Mouse (Mus musculus) lung, adult 2 months (tissue): ENCODE measurements around the gene BC005624. TPM values are rescaled to one million over a fixed set of nuclear protein-coding genes. Genes with fewer than 3 reads are reported as not detected.
A peak's percentile ranks its signal among the peaks of the same experiment; 100 is the strongest.

ENCODE experiments used
- DNase-seq: peaks from one replicate; pipeline ENCODE4 v3.0.0; 2022
- H3K4me1 ChIP-seq: fragments of 200-500 bp; 2 replicates; pipeline ENCODE4 v1.6.1; 2011; ENCODE audit warnings: low read length; ENCODE audit not compliant: control insufficient read depth, insufficient read depth
- H3K4me3 ChIP-seq: fragments of 200-500 bp; replicated peaks from 2 replicates; pipeline ENCODE3; 2011; ENCODE audit warnings: low read depth, mild to moderate bottlenecking, control low read depth, low read length; ENCODE audit errors: extremely low read depth
- CTCF ChIP-seq: fragments of 200-500 bp; IDR thresholded peaks from 2 replicates; pipeline ENCODE4 v1.5.1; 2011; ENCODE audit warnings: mild to moderate bottlenecking, low read length, control low read depth; ENCODE audit not compliant: insufficient read depth
- POLR2A ChIP-seq: fragments of 200-500 bp; IDR thresholded peaks from 2 replicates; pipeline ENCODE4 v1.6.1; 2011; ENCODE audit warnings: low read depth, mild to moderate bottlenecking, control low read depth, low read length, borderline replicate concordance; ENCODE audit errors: extremely low read depth
- WGBS: fragments of 180-500 bp; shearing (Covaris S2); methylation state at CpG from one replicate; pipeline ENCODE4 v1.1.7; 2018; 5-methylcytosine and 5-hydroxymethylcytosine counted together
- polyA plus RNA-seq: library from polyadenylated mRNA; depleted of rRNA; stranded (reverse); fragments of >200 nt; gene quantifications from 2 replicates; pipeline ENCODE4 v1.2.3, GENCODE M21; 2012; rRNA removed

Gene BC005624
- 19.7 and 33.2 TPM in 2 replicates for polyA plus RNA-seq

DNA sequence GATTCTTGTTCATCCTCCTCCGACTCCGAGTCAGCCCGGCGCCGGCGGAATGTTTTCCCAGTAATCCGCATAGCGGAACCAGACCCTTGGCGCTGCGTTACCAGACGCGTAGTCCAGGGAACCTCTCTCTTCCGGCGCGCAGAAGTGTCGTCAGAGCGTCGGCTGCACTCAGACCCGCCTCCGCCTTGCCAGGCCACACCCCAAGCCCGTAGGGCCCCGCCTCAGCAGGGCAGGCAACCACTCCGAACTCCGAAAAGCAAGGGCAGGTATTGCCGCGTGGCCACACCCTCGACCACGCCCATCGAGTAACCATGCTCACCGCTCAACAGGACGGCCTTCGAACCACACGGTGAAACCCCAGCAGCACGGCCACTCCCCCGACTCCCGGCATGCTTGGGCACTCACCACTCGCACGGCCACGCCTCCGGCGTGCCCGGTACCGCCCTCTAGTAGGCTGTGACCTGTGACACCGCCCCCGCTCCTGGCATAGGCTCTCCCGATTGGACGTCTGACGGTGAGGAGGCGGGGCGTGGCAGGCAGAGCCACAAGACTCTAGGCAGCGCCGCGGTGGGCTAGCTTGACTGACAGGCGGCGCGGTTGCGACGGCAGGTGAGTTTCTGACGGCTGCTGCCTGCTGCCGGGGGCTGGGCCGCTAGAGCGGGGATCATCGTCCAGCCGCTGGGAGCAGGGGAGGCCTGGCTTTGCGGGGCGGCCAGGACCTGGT is at the start of gene BC005624, which contains the start of gene Usp20:
BC005624 (minus strand) TSS at position 412 of the 724 bp plus-strand sequence.
Usp20 (plus strand) TSS at position 490 of the 724 bp plus-strand sequence.
- Histone ChIP-seq H3K4me3 (peak within 1 kb of the TSS; percentile 87), H3K4me1 (peaks cover 7% of the 10 kb centered on the region)
- under 1% methylated on average over 66 of the region's 66 CpGs for WGBS
- TF ChIP-seq POLR2A (peak; percentile 85; the same call in 1 of the 2 replicates), CTCF (no peak)
- peak; percentile 98 for DNase-seq

DNA sequence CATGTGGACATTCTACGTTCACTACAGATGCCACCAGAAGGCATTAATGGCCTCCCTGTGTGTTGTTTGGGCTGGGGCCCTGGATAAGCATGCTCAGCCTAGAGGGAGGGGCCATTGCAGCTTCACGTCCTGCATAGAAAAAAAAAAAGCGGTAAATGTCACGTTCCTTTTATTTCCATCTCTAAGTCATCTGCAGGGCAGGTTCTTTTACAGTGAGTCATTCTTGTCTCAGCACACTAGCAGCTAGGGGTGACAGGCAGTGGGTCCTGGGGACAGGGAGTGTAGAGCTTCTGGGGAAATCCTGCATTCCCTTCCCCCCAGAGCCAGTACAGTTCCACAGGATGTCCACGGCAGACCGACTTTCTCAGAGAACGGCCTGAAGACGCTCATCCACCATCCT is 44.6 kb upstream of the BC005624 start:
- WGBS: 53% methylated on average over 8 of the region's 8 CpGs
- TF ChIP-seq POLR2A (no peak), CTCF (no peak)
- Histone ChIP-seq H3K4me3 (no peak overlapping the region), H3K4me1 (no peaks in the 10 kb centered on the region)
- DNase-seq: no peak

DNA sequence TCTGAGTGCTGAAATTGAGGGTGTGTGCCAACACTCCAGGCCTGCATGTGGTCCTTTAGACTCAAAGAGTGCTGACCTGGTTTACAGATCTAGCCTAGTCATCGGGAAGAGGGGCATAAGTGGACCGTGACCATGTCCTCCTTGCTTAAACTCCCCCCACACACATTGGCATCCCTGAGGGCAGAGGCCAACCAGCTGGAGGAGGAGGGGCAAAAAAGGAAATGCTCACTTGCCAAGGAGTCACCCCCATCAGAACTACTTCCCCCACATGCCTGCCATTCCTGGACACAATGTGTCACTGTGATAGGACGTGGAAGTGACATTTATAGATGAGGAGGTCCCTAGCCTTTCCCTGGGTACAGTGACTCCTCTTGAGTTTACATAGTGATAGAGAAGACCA is 43.5 kb upstream of the BC005624 start:
- H3K4me1 ChIP-seq: no peaks in the 10 kb centered on the region
- no peak for DNase-seq
- TF ChIP-seq CTCF: no peak
- no peak for TF ChIP-seq POLR2A
- WGBS: 56% methylated on average over 3 of the region's 3 CpGs
- H3K4me3 ChIP-seq: no peak overlapping the region

DNA sequence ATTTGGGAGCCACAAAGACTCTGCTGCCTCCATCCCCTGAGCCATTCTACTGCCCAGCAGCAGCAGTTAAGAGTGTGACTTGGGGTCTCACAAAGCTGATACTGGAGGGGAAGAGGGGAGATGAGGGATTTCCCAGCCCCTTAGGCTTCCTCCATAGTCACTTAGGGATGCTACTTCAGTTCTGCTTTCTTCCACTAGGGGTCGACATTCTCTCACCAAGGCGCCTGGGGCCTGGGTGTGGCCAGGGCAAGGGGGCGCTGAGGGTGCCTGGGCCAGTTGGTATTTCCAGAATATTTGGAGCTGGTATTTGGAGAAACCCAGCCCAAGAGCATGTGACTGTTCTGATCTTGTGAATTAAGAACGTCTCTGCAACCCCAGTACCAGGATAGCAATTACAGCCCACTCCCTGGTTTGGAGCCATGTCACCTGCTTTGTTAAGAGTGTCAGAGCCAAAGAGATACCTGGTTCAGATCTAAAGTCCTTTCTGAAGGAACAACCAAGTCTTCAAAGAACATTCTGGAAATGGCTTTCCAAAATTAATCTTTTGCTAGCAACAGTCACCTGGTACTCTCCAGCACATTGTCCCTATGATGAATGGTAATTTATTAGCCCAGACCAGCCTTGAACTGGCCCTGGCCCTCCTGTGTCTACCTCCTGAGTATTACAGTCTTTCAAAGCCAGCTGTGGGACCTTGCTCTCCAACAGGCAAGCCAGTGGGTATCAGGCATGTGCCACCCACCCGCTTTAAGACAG is 42.8 kb upstream of the BC005624 start:
- Histone ChIP-seq H3K4me1 (no peaks in the 10 kb centered on the region), H3K4me3 (no peak overlapping the region)
- WGBS: 26% methylated on average over 5 of the region's 5 CpGs
- TF ChIP-seq POLR2A (no peak), CTCF (peak; percentile 73)
- DNase-seq: peak; percentile 48

DNA sequence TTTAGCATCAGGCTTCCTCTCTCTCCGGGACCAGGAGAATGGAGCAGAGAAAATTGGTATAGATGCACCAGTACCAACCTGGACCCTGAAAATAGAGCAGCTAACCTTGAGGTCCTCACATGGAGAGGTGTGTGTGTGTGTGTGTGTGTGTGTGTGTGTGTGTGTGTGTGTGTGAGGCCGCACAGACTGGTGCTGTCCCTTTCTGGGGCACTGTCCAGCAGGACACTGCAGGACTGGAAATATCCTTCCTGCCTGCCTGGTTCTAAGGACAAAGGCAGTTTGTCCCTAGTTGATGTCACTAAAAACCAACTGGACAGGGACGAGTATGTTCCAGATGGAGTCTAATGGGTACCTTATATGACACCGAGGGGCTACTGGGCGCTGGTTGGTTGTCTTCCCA is 41.9 kb upstream of the BC005624 start:
- Histone ChIP-seq H3K4me3 (no peak overlapping the region), H3K4me1 (no peaks in the 10 kb centered on the region)
- TF ChIP-seq CTCF (no peak), POLR2A (no peak)
- 68% methylated on average over 5 of the region's 5 CpGs for WGBS
- DNase-seq: no peak

DNA sequence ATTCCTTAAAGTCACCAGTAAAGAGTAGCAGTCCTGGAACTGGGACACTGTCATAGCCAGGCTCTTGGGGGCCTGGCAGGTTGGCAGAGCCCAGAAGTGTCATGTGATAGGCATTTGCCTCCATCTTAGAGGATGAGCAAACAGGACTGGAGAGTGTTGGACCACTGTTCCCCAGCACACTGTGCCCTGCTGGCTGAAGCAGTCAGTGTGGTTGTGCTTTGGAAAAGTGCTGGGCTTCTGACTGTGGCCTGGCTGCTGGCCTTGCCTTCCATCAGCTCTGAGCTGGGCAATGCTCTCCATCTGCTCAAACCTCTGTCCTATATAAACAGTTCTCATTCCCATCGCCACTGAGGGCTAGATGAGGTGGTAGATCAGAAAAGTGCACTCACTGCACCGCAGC is 38.2 kb upstream of the BC005624 start:
- no peak for DNase-seq
- Histone ChIP-seq H3K4me1 (no peaks in the 10 kb centered on the region), H3K4me3 (no peak overlapping the region)
- no peak for TF ChIP-seq POLR2A
- WGBS: 90% methylated on average over 2 of the region's 2 CpGs

DNA sequence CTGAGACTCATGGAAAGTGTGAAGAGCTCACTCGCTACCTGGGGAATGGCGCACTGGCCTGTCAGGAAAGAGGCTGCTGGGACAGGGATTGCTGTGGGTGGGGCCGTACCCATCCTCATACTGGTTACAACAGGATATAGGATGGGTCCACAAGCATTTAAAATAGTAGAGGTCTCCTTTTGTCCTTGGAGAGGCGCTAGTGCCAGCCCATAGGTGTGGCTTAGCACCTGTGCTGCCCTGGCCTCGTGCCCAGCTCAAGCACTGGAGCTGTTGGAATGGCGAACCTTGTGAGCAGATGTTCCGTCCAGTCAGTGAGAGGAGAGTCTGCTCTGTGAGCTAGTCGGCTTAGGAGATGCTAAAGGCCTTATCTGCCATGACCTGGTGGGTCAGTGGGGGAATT is 37.0 kb upstream of the BC005624 start:
- 76% methylated on average over 8 of the region's 8 CpGs for WGBS
- TF ChIP-seq CTCF (no peak), POLR2A (no peak)
- no peak overlapping the region for H3K4me3 ChIP-seq
- H3K4me1 ChIP-seq: no peaks in the 10 kb centered on the region
- DNase-seq: no peak

DNA sequence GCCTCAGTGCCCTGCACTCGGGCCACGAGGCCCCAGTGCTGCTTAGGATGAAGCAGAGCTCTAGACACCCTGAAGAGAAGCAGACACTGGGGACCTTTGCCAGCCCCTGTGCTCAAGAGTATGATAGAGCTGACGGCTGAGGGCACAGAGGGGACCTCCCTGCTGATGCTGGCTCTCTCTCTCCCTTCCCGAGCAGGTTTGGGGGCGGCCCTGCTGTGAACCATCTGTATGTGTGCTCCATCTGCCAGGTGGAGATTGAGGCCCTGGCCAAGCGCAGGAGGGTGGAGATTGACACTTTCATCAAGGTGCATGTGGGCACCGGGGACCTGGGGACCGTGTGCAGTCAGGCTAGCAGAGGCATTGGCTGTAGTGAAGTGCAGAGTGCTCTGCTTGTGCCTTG is 36.5 kb upstream of the BC005624 start:
- WGBS: 83% methylated on average over 8 of the region's 8 CpGs

DNA sequence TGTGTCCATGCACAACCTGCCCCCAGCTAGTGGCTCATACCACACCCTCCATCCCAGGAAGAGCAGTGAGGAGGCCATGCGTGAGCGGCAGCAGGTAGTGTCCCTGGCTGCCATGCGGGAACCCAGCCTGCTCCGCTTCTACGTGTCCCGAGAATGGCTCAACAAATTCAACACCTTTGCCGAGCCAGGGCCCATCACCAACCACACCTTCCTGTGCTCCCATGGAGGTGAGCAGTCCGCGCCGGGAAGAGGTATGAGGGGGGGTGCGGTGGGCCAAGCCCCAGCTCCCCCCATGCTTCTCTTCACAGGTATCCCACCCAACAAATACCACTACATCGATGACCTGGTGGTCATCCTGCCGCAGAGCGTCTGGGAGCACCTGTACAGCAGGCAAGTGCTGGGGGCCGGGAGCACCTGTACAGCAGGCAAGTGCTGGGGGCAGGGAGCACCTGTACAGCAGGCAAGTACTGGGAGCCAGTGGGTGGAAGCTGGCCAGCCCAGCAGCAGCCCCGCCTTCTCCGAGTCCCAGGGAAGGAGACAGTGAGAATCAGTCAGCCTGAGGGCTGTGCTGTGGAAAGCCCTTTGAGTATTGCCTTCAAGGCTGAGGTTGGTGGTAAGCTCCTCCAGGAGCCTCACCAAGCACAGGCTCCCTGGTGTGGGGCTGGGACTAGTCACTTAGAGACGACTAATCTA is 35.8 kb upstream of the BC005624 start:
- 93% methylated on average over 18 of the region's 18 CpGs for WGBS
- H3K4me1 ChIP-seq: no peaks in the 10 kb centered on the region
- no peak for TF ChIP-seq POLR2A
- no peak for TF ChIP-seq CTCF
- DNase-seq: no peak
- no peak overlapping the region for H3K4me3 ChIP-seq

More for the DNA sequence above, 36.5 kb upstream of the BC005624 start:
- H3K4me1 ChIP-seq: no peaks in the 10 kb centered on the region
- TF ChIP-seq CTCF (no peak), POLR2A (no peak)
- no peak for DNase-seq
- H3K4me3 ChIP-seq: no peak overlapping the region
